Comparison of ENCODE assay signal across 34 mouse cellular contexts in genomic region chr6:114145650-114146329, GRCm38 (mm10). TPM values are rescaled to one million over a fixed set of nuclear protein-coding genes. Genes with fewer than 3 reads are reported as not detected.
DNase-seq lines count a peak whose midpoint lies in the region; ATAC-seq and TF ChIP-seq lines count a peak whose summit lies in the region.
"Had no signal": no experiment of that assay in that cellular context is flagged by ENCODE, and none has a peak within 500 bp of the region (broad histone marks: within the 10 kb centered on the region; RNA-seq: fewer than 3 reads in every experiment).

No protein-coding gene starts in this region.

- H3K4me3 ChIP-seq in layer of hippocampus, adult 2 months = no peak overlapping the region
- no peak overlapping the region for H3K4me3 ChIP-seq in liver, embryonic 13.5 days (replicated peaks)
- no peak overlapping the region for H3K4me3 ChIP-seq in kidney, adult 2 months (ENCODE audit: insufficient read depth, low read depth, low read length)
- no peak overlapping the region for H3K4me3 ChIP-seq in forebrain, embryonic 11.5 days (ENCODE audit: low read depth, low read length)
- H3K4me3 ChIP-seq: heart, adult 2 months; heart, embryonic 13.5 days; hindbrain, embryonic 15.5 days; limb, embryonic 10.5 days; limb, embryonic 15.5 days; lung, embryonic 15.5 days; megakaryocyte, embryonic 14.5 days; midbrain, embryonic 13.5 days; neural tube, embryonic 13.5 days had no signal

- H3K27me3 ChIP-seq in liver, embryonic 13.5 days = no peaks in the 10 kb centered on the region
- H3K27me3 ChIP-seq in kidney, adult 2 months (replicated peaks; ENCODE audit: control insufficient read depth, insufficient read depth, low read length) = no peaks in the 10 kb centered on the region
- no peaks in the 10 kb centered on the region for H3K27me3 ChIP-seq in forebrain, embryonic 11.5 days (ENCODE audit: control insufficient read depth, insufficient read depth, low read length)
- H3K27me3 ChIP-seq: limb, embryonic 15.5 days; lung, embryonic 15.5 days; neural tube, embryonic 13.5 days had no signal

- WGBS in liver, embryonic 13.5 days (ENCODE audit: insufficient replicate concordance) = 53% methylated on average over 6 of the region's 6 CpGs
- WGBS in kidney, adult 2 months = 72% methylated on average over 6 of the region's 6 CpGs
- 80% methylated on average over 6 of the region's 6 CpGs for WGBS in forebrain, embryonic 11.5 days

- peak; percentile 89 for ATAC-seq in erythroblast, adult 5-6 weeks (replicated peaks; ENCODE audit: low FRiP score, poor library complexity, severe bottlenecking)
- ATAC-seq in liver, embryonic 13.5 days (ENCODE audit: low read depth) = peak; percentile 97
- ATAC-seq in megakaryocyte progenitor cell, adult 5-6 weeks (replicated peaks; ENCODE audit: poor library complexity) = peak; percentile 50; the same call in 1 of the 2 replicates
- no peak for ATAC-seq in forebrain, embryonic 11.5 days (replicated peaks; ENCODE audit: low FRiP score)
- ATAC-seq: forebrain, embryonic 14.5 days; inflammation-experienced regulatory T-cells, adult 6 months; midbrain, embryonic 13.5 days had no signal

- no peaks in the 10 kb centered on the region for H3K36me3 ChIP-seq in liver, embryonic 13.5 days
- no peaks in the 10 kb centered on the region for H3K36me3 ChIP-seq in kidney, adult 2 months (ENCODE audit: control insufficient read depth, insufficient read depth, low read length)
- H3K36me3 ChIP-seq in forebrain, embryonic 11.5 days (ENCODE audit: control insufficient read depth, insufficient read depth, low read length) = no peaks in the 10 kb centered on the region
- H3K36me3 ChIP-seq: heart, embryonic 13.5 days; limb, embryonic 10.5 days; limb, embryonic 15.5 days; lung, embryonic 15.5 days; midbrain, embryonic 13.5 days had no signal

- no peak overlapping the region for H3K9ac ChIP-seq in liver, embryonic 13.5 days
- no peak overlapping the region for H3K9ac ChIP-seq in forebrain, embryonic 11.5 days (ENCODE audit: low read length)
- H3K9ac ChIP-seq: heart, embryonic 13.5 days; hindbrain, embryonic 15.5 days; limb, embryonic 15.5 days; lung, embryonic 15.5 days; midbrain, embryonic 13.5 days; neural tube, embryonic 13.5 days had no signal

- no peak for TF ChIP-seq CTCF in layer of hippocampus, adult 2 months (conservative IDR thresholded peaks at IDR 0.05)
- no peak for TF ChIP-seq CTCF in kidney, adult 2 months (conservative IDR thresholded peaks at IDR 0.05; ENCODE audit: insufficient read depth, insufficient read length, low read depth, low read length)

- peak overlapping the region; percentile 14; the same call in 1 of the 2 replicates for H3K27ac ChIP-seq in layer of hippocampus, adult 2 months
- H3K27ac ChIP-seq in liver, embryonic 13.5 days = no peak overlapping the region
- no peak overlapping the region for H3K27ac ChIP-seq in kidney, adult 2 months (ENCODE audit: insufficient read depth, low read depth, low read length)
- no peak overlapping the region for H3K27ac ChIP-seq in forebrain, embryonic 11.5 days (ENCODE audit: low read depth, low read length)
- H3K27ac ChIP-seq: heart, adult 2 months; heart, embryonic 13.5 days; hindbrain, embryonic 15.5 days; kidney, postnatal 0 days; limb, embryonic 10.5 days; limb, embryonic 15.5 days; lung, embryonic 15.5 days; midbrain, embryonic 13.5 days; neural tube, embryonic 13.5 days; stomach, postnatal 0 days had no signal

- DNase-seq in layer of hippocampus, adult 2 months (ENCODE audit: low spot score in 2 of 2) = no peak
- no peak for DNase-seq in layer of hippocampus, postnatal 36 days
- peak; percentile 9 for DNase-seq in liver, embryonic 13.5 days
- DNase-seq in kidney, adult 2 months = no peak
- no peak for DNase-seq in gastrocnemius, adult 18-20 months (ENCODE audit: low spot score)
- no peak for DNase-seq in forebrain, embryonic 11.5 days (ENCODE audit: low spot score)
- DNase-seq: adrenal gland, adult 8-10 months; cerebellum, adult 2 months; cerebellum, postnatal 14 days; gastrocnemius, postnatal 36 days; heart, adult 2 months; heart, postnatal 10 days; kidney, adult 11 months; kidney, postnatal 4 days; lung, postnatal 36 days; thymus, adult 2 months; thymus, postnatal 36 days had no signal

- 0 out of 2 replicates have a peak overlapping the region, but pooled peaks have one; percentile 14 for H3K4me2 ChIP-seq in liver, embryonic 13.5 days
- no peak overlapping the region for H3K4me2 ChIP-seq in forebrain, embryonic 11.5 days (ENCODE audit: low read depth, low read length, severe bottlenecking)
- H3K4me2 ChIP-seq: heart, embryonic 13.5 days; hindbrain, embryonic 15.5 days; limb, embryonic 15.5 days; lung, embryonic 15.5 days; midbrain, embryonic 13.5 days; neural tube, embryonic 13.5 days had no signal

- no peaks in the 10 kb centered on the region for H3K9me3 ChIP-seq in liver, embryonic 13.5 days (replicated peaks)
- H3K9me3 ChIP-seq in forebrain, embryonic 11.5 days (ENCODE audit: control insufficient read depth, low read length) = no peaks in the 10 kb centered on the region
- H3K9me3 ChIP-seq: heart, embryonic 13.5 days; hindbrain, embryonic 15.5 days; limb, embryonic 10.5 days; limb, embryonic 15.5 days; lung, embryonic 15.5 days had no signal

- no peak for TF ChIP-seq POLR2A in kidney, adult 2 months (IDR thresholded peaks at IDR 0.05; ENCODE audit: low read depth, low read length)

- H3K4me1 ChIP-seq in liver, embryonic 13.5 days (replicated peaks) = 0 out of 2 replicates have a peak, but pooled peaks cover 3% of the 10 kb centered on the region
- no peaks in the 10 kb centered on the region for H3K4me1 ChIP-seq in kidney, adult 2 months (ENCODE audit: control insufficient read depth, insufficient read depth, low read length)
- no peaks in the 10 kb centered on the region for H3K4me1 ChIP-seq in forebrain, embryonic 11.5 days (replicated peaks; ENCODE audit: control insufficient read depth, insufficient read depth, low read length)
- H3K4me1 ChIP-seq: heart, embryonic 13.5 days; limb, embryonic 10.5 days; limb, embryonic 15.5 days; lung, embryonic 15.5 days; megakaryocyte, embryonic 14.5 days had no signal

RNA-seq across cellular contexts. Expression of gene Slc6a11, which starts 14.7 kb away (rescaled TPM):
- total RNA-seq in layer of hippocampus, adult 2 months (2021) = 10 to 100 TPM; 86.7 to 88.2 TPM
- total RNA-seq in layer of hippocampus, postnatal 36 days (2021) = 10 to 100 TPM; 85.6 to 92.5 TPM
- total RNA-seq in erythroblast, adult 5-6 weeks (2015; ENCODE audit: low replicate concordance) = not detected in 2 replicates
- total RNA-seq in erythroblast, adult 5-6 weeks (2017; ENCODE audit: low replicate concordance) = 0.14 TPM in 1 of 2 replicates, not detected in the other
- 0.07 and 0.14 TPM in 2 replicates for polyA plus RNA-seq in liver, embryonic 13.5 days (2015; fragmentation: Nextera tagmentation; extraction: Ambion mirVana)
- not detected in 2 replicates for total RNA-seq in megakaryocyte progenitor cell, adult 5-6 weeks (2015)
- total RNA-seq in megakaryocyte progenitor cell, adult 5-6 weeks (2017) = not detected in 2 replicates
- polyA plus RNA-seq in kidney, adult 2 months (2012; rRNA removed) = not detected in 2 replicates
- under 1 TPM; 0.07 to 0.11 TPM for total RNA-seq in gastrocnemius, adult 18-20 months (2021)
- polyA plus RNA-seq in forebrain, embryonic 11.5 days (2014; fragmentation: Nextera tagmentation; extraction: Ambion mirVana) = 0.80 and 0.92 TPM in 2 replicates
- total RNA-seq: CH12.LX; heart, adult 2 months; heart, postnatal 10 days; hematopoietic stem cell, adult 5-6 weeks had no signal
- polyA plus RNA-seq: C2C12; heart, adult 2 months; heart, embryonic 13.5 days; inflammation-experienced regulatory T-cells, adult 6 months; limb, embryonic 10.5 days had no signal

Comparison
In these comparisons a context has a peak if more than half of its experiments do, and no peak if none do; other contexts are left out.
1. RNA of gene Slc6a11, which starts 14.7 kb away (total RNA-seq): 85.6 to 92.5 TPM in layer of hippocampus, postnatal 36 days and 86.7 to 88.2 TPM in layer of hippocampus, adult 2 months; 0.07 to 0.11 TPM in gastrocnemius, adult 18-20 months, 0.14 TPM in erythroblast, adult 5-6 weeks and not detected in megakaryocyte progenitor cell, adult 5-6 weeks; every median in the first group is over 10 times any median in the second.